Mouse (Mus musculus): ENCODE measurements around the gene Sdk1. TPM values are rescaled to one million over a fixed set of nuclear protein-coding genes. Genes with fewer than 3 reads are reported as not detected.

Gene Sdk1
- total and polyA plus RNA-seq, 3 experiments, result 0.04 to 0.87 TPM; not detected in 1

DNA sequence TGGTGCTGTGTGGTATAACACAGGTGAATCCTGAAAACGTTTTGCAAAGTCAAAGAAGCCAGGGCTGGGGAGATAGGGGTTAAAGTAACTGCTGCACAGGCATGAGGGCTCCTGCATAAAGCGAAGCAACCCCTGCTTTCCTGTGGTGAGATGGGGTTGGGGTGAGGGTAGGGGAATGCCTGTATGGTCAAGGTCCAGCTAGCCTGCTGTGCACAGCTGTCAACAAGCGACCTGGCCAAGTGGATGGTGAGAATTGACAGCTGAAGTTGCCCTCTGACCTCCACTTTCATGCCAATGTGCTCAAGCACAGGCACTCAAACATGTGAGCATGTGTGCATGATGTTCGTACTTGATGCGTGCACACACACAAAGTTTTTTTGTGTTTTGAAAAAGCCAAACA is 639.4 kb downstream of the Sdk1 start:
- no peaks in the 10 kb centered on the region for H3K4me1 ChIP-seq (ENCODE audit: control insufficient read depth in 1 of 2, insufficient read depth in 2 of 2)
- no peak for TF ChIP-seq HCFC1 (IDR thresholded peaks at IDR 0.05; ENCODE audit: low read depth, low read length)
- no peak for TF ChIP-seq CHD2 (IDR thresholded peaks at IDR 0.05; ENCODE audit: low read length)
- no peak for TF ChIP-seq USF2 (conservative IDR thresholded peaks at IDR 0.05; ENCODE audit: low read depth, low read length)
- TF ChIP-seq MAZ (IDR thresholded peaks at IDR 0.05; ENCODE audit: low read depth, low read length), result no peak
- no peak for TF ChIP-seq ETS1 (conservative IDR thresholded peaks at IDR 0.05; ENCODE audit: low read depth, low read length)
- no peak for TF ChIP-seq SMC3 (IDR thresholded peaks at IDR 0.05; ENCODE audit: low read depth, low read length)
- no peak for TF ChIP-seq KAT2A (IDR thresholded peaks at IDR 0.05; ENCODE audit: insufficient replicate concordance, low read length)
- H3K9me3 ChIP-seq (replicated peaks; ENCODE audit: low read length), result no peaks in the 10 kb centered on the region
- H3K4me2 ChIP-seq (ENCODE audit: insufficient read depth, low read depth, poor library complexity, severe bottlenecking), result no peak overlapping the region
- dilution Hi-C loops (cut with MboI; ENCODE audit: extremely low pct_ligation_motif_present, extremely low pct_unique_long_range_greater_than_20kb, low sequenced_read_pairs) (no loop called here), in situ Hi-C loops (cut with MboI; ENCODE audit: low pct_ligation_motif_present, low pct_unique_long_range_greater_than_20kb, low sequenced_read_pairs) (no loop called here)
- no peak overlapping the region for H3K27ac ChIP-seq (ENCODE audit: insufficient read depth, low read depth)
- H3K36me3 ChIP-seq (replicated peaks in 1 of 2; ENCODE audit: control insufficient read depth in 1 of 2, insufficient read depth in 1 of 2, low read length in 1 of 2), result no peaks in the 10 kb centered on the region
- H3K9ac ChIP-seq (ENCODE audit: insufficient read depth, low read depth), result no peak overlapping the region
- no peaks in the 10 kb centered on the region for H3K79me2 ChIP-seq (replicated peaks; ENCODE audit: control insufficient read depth, extremely low read depth, insufficient read depth, poor library complexity, severe bottlenecking)
- DNase-seq (ENCODE audit: extremely low read depth), result no peak
- H3K4me3 ChIP-seq (replicated peaks in 1 of 3; ENCODE audit: low read depth in 2 of 3, low read length in 2 of 3, poor library complexity in 1 of 3), result no peak overlapping the region
- H3K27me3 ChIP-seq (replicated peaks), result peaks cover 3% of the 10 kb centered on the region

DNA sequence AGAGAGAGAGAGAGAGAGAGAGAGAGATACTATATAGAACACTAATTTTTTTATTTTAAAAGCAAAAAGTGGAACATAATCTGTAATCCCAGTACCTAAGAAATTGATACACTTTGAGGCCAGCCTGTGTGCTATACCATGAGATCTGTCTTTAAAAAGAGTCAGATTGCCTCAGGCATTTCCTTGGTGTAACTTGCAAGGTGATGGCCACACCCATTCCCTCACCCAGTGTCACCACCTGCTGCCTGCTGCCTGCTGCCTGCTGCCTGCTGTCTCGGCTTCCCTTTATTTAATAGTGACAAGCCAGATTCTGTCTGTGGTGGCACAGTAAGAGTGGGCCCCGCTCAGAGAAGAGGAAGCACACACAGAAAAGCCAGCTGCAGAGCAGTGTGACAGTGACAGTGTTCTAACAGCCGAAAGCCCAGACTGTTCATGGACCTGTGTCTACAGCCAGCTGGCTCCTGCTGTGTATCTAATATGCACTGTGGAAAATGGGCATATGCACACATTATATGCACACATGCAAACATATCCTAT is 642.9 kb downstream of the Sdk1 start:
- Histone ChIP-seq H3K27me3 (replicated peaks) (peaks cover 1% of the 10 kb centered on the region), H3K9ac (ENCODE audit: insufficient read depth, low read depth) (no peak overlapping the region), H3K36me3 (replicated peaks in 1 of 2; ENCODE audit: control insufficient read depth in 1 of 2, insufficient read depth in 1 of 2, low read length in 1 of 2) (no peaks in the 10 kb centered on the region), H3K27ac (ENCODE audit: insufficient read depth, low read depth) (no peak overlapping the region), H3K4me1 (ENCODE audit: control insufficient read depth in 1 of 2, insufficient read depth in 2 of 2) (no peaks in the 10 kb centered on the region), H3K4me2 (ENCODE audit: insufficient read depth, low read depth, poor library complexity, severe bottlenecking) (no peak overlapping the region), H3K4me3 (replicated peaks in 1 of 3; ENCODE audit: low read depth in 2 of 3, low read length in 2 of 3, poor library complexity in 1 of 3) (no peak overlapping the region), H3K9me3 (replicated peaks; ENCODE audit: low read length) (no peaks in the 10 kb centered on the region), H3K79me2 (replicated peaks; ENCODE audit: control insufficient read depth, extremely low read depth, insufficient read depth, poor library complexity, severe bottlenecking) (no peaks in the 10 kb centered on the region)
- TF ChIP-seq MAX (IDR thresholded peaks at IDR 0.05; ENCODE audit: low read length), result no peak
- TF ChIP-seq HCFC1 (IDR thresholded peaks at IDR 0.05; ENCODE audit: low read depth, low read length), result no peak
- no peak for TF ChIP-seq E2F4 (IDR thresholded peaks at IDR 0.05; ENCODE audit: insufficient replicate concordance, low read depth, low read length)
- DNase-seq (ENCODE audit: extremely low read depth), result no peak
- in situ Hi-C loops (cut with MboI; ENCODE audit: low pct_ligation_motif_present, low pct_unique_long_range_greater_than_20kb, low sequenced_read_pairs), result no loop called here
- dilution Hi-C loops (cut with MboI; ENCODE audit: extremely low pct_ligation_motif_present, extremely low pct_unique_long_range_greater_than_20kb, low sequenced_read_pairs), result no loop called here

DNA sequence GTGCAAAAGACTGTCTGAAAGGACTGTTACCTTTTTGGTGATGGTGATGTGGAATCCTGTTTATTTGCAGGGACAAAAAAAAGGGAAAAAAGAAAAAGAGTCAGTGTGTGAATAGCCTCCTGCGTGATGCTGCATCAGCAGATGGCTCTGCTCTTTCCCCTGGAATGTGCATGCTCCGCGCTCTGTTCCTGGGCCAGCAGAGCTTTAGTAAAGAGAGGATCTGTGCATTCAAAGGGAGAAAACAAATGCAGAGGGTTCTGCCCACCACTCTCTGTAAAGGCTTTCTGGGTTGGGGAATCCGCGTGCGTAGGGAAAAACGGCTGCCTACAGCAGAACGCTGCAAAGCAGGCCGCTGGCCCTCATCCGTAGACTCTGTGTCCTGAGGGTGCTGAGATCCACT is 644.7 kb downstream of the Sdk1 start:
- H3K36me3 ChIP-seq (replicated peaks in 1 of 2; ENCODE audit: control insufficient read depth in 1 of 2, insufficient read depth in 1 of 2, low read length in 1 of 2), result no peaks in the 10 kb centered on the region
- H3K27ac ChIP-seq (ENCODE audit: insufficient read depth, low read depth), result no peak overlapping the region
- dilution Hi-C loops (cut with MboI; ENCODE audit: extremely low pct_ligation_motif_present, extremely low pct_unique_long_range_greater_than_20kb, low sequenced_read_pairs) (no loop called here), in situ Hi-C loops (cut with MboI; ENCODE audit: low pct_ligation_motif_present, low pct_unique_long_range_greater_than_20kb, low sequenced_read_pairs) (no loop called here)
- H3K9ac ChIP-seq (ENCODE audit: insufficient read depth, low read depth), result no peak overlapping the region
- TF ChIP-seq MAFK (IDR thresholded peaks at IDR 0.05; ENCODE audit: insufficient replicate concordance, low read length) (no peak), SMC3 (IDR thresholded peaks at IDR 0.05; ENCODE audit: low read depth, low read length) (no peak), ZNF384 (IDR thresholded peaks at IDR 0.05; ENCODE audit: low read depth, low read length) (no peak), ZMIZ1 (IDR thresholded peaks at IDR 0.05; ENCODE audit: low read depth, low read length) (no peak), E2F4 (IDR thresholded peaks at IDR 0.05; ENCODE audit: insufficient replicate concordance, low read depth, low read length) (no peak), ETS1 (conservative IDR thresholded peaks at IDR 0.05; ENCODE audit: low read depth, low read length) (no peak), MAX (IDR thresholded peaks at IDR 0.05; ENCODE audit: low read length) (no peak), ELF1 (IDR thresholded peaks at IDR 0.05; ENCODE audit: low read depth, low read length) (no peak), NRF1 (IDR thresholded peaks at IDR 0.05; ENCODE audit: low read depth, low read length) (no peak), SIN3A (IDR thresholded peaks at IDR 0.05; ENCODE audit: low read length) (no peak), NELFE (IDR thresholded peaks at IDR 0.05; ENCODE audit: low read depth, low read length) (no peak), JUND (conservative IDR thresholded peaks at IDR 0.05; ENCODE audit: low read depth, low read length) (no peak), CTCF (conservative IDR thresholded peaks at IDR 0.05 in 1 of 2, IDR thresholded peaks at IDR 0.05 in 1 of 2; ENCODE audit: low read depth in 2 of 2, low read length in 2 of 2) (no peak), CHD1 (IDR thresholded peaks at IDR 0.05; ENCODE audit: low read depth, low read length) (no peak), RAD21 (IDR thresholded peaks at IDR 0.05; ENCODE audit: low read depth, low read length) (no peak), USF2 (conservative IDR thresholded peaks at IDR 0.05; ENCODE audit: low read depth, low read length) (no peak), TBP (conservative IDR thresholded peaks at IDR 0.05; ENCODE audit: low read depth, low read length) (no peak), GABPA (IDR thresholded peaks at IDR 0.05; ENCODE audit: insufficient replicate concordance, low read depth, low read length) (no peak), POLR2AphosphoS2 (IDR thresholded peaks at IDR 0.05; ENCODE audit: low read depth, low read length) (no peak), TCF12 (IDR thresholded peaks at IDR 0.05; ENCODE audit: low read depth, low read length) (no peak)
- no peak overlapping the region for H3K4me3 ChIP-seq (replicated peaks in 1 of 3; ENCODE audit: low read depth in 2 of 3, low read length in 2 of 3, poor library complexity in 1 of 3)
- H3K4me2 ChIP-seq (ENCODE audit: insufficient read depth, low read depth, poor library complexity, severe bottlenecking), result no peak overlapping the region
- H3K4me1 ChIP-seq (ENCODE audit: control insufficient read depth in 1 of 2, insufficient read depth in 2 of 2), result no peaks in the 10 kb centered on the region
- no peaks in the 10 kb centered on the region for H3K27me3 ChIP-seq (replicated peaks)
- DNase-seq (ENCODE audit: extremely low read depth), result no peak
- H3K9me3 ChIP-seq (replicated peaks; ENCODE audit: low read length), result no peaks in the 10 kb centered on the region
- no peaks in the 10 kb centered on the region for H3K79me2 ChIP-seq (replicated peaks; ENCODE audit: control insufficient read depth, extremely low read depth, insufficient read depth, poor library complexity, severe bottlenecking)

Data from CH12.LX (cell line).